Mouse (Mus musculus): ENCODE results near the gene Nono. TPM values are rescaled to one million over a fixed set of nuclear protein-coding genes. Genes with fewer than 3 reads are reported as not detected.

Gene Nono
- polyA plus RNA-seq, 1 experiment = 90.6 TPM

- Histone ChIP-seq H3K36me3 (ENCODE audit: control insufficient read depth, insufficient read depth, low read length) (no peaks in the 10 kb centered on the region), H3K4me1 (ENCODE audit: control insufficient read depth, insufficient read depth, low read length) (no peaks in the 10 kb centered on the region), H3K27ac (ENCODE audit: insufficient read depth, low read depth, low read length) (no peak overlapping the region), H3K4me3 (ENCODE audit: insufficient read depth, low read depth, low read length) (no peak overlapping the region), H3K27me3 (replicated peaks; ENCODE audit: control insufficient read depth, insufficient read depth, low read length) (no peaks in the 10 kb centered on the region)
- DNase-seq = peak; percentile 34
- WGBS = 0% methylated on average over 1 of the region's 1 CpGs
- TF ChIP-seq POLR2A (IDR thresholded peaks at IDR 0.05; ENCODE audit: low read depth, low read length) (no peak), CTCF (conservative IDR thresholded peaks at IDR 0.05; ENCODE audit: insufficient read depth, insufficient read length, low read depth, low read length) (peak; percentile 36)
Observed at GRCm38 (mm10) chrX:101427774-101428173, 1.3 kb upstream of the Nono start.

- DNase-seq = no peak
- peak overlapping the region; percentile 100 for H3K27ac ChIP-seq (ENCODE audit: insufficient read depth, low read depth, low read length)
- WGBS = 3% methylated on average over 7 of the region's 7 CpGs
Observed at GRCm38 (mm10) chrX:101428785-101429141, 355 bp upstream of the Nono start.

GRCm38 (mm10) chrX:101429976-101430375 lies 858 bp downstream of the Nono start:
- no peaks in the 10 kb centered on the region for H3K36me3 ChIP-seq (ENCODE audit: control insufficient read depth, insufficient read depth, low read length)
- peak overlapping the region; percentile 51 for H3K27ac ChIP-seq (ENCODE audit: insufficient read depth, low read depth, low read length)
- no peak for DNase-seq
- TF ChIP-seq CTCF (conservative IDR thresholded peaks at IDR 0.05; ENCODE audit: insufficient read depth, insufficient read length, low read depth, low read length) (no peak), POLR2A (IDR thresholded peaks at IDR 0.05; ENCODE audit: low read depth, low read length) (no peak)
- no peaks in the 10 kb centered on the region for H3K27me3 ChIP-seq (replicated peaks; ENCODE audit: control insufficient read depth, insufficient read depth, low read length)
- 4% methylated on average over 14 of the region's 14 CpGs for WGBS
- peak overlapping the region; percentile 65 for H3K4me3 ChIP-seq (ENCODE audit: insufficient read depth, low read depth, low read length)
- no peaks in the 10 kb centered on the region for H3K4me1 ChIP-seq (ENCODE audit: control insufficient read depth, insufficient read depth, low read length)

More at GRCm38 (mm10) chrX:101428785-101429141, 355 bp upstream of the Nono start:
- no peaks in the 10 kb centered on the region for H3K36me3 ChIP-seq (ENCODE audit: control insufficient read depth, insufficient read depth, low read length)
- H3K4me1 ChIP-seq (ENCODE audit: control insufficient read depth, insufficient read depth, low read length) = no peaks in the 10 kb centered on the region
- peak overlapping the region; percentile 93 for H3K4me3 ChIP-seq (ENCODE audit: insufficient read depth, low read depth, low read length)
- TF ChIP-seq POLR2A (IDR thresholded peaks at IDR 0.05; ENCODE audit: low read depth, low read length) (no peak), CTCF (conservative IDR thresholded peaks at IDR 0.05; ENCODE audit: insufficient read depth, insufficient read length, low read depth, low read length) (no peak)
- H3K27me3 ChIP-seq (replicated peaks; ENCODE audit: control insufficient read depth, insufficient read depth, low read length) = no peaks in the 10 kb centered on the region

GRCm38 (mm10) chrX:101448886-101449475 lies 19.9 kb downstream of the Nono start, which contains the start of gene Itgb1bp2:
Gene Itgb1bp2 (plus strand): TSS chrX:101449088.
- DNase-seq = peak; percentile 44
- Histone ChIP-seq H3K36me3 (ENCODE audit: control insufficient read depth, insufficient read depth, low read length) (no peaks in the 10 kb centered on the region), H3K4me3 (ENCODE audit: insufficient read depth, low read depth, low read length) (no peak within 1 kb of the TSS), H3K4me1 (ENCODE audit: control insufficient read depth, insufficient read depth, low read length) (peaks cover 7% of the 10 kb centered on the region; the same call in 1 of the 2 replicates), H3K27me3 (replicated peaks; ENCODE audit: control insufficient read depth, insufficient read depth, low read length) (no peaks in the 10 kb centered on the region), H3K27ac (ENCODE audit: insufficient read depth, low read depth, low read length) (peak within 1 kb of the TSS; percentile 56; the same call in 1 of the 2 replicates)
- TF ChIP-seq CTCF (conservative IDR thresholded peaks at IDR 0.05; ENCODE audit: insufficient read depth, insufficient read length, low read depth, low read length) = no peak
- TF ChIP-seq POLR2A (IDR thresholded peaks at IDR 0.05; ENCODE audit: low read depth, low read length) = no peak
- WGBS = 45% methylated on average over 4 of the region's 4 CpGs

GRCm38 (mm10) chrX:101451147-101451546 lies 22.0 kb downstream of the Nono start:
- no peak for DNase-seq

GRCm38 (mm10) chrX:101451591-101451990 lies 22.5 kb downstream of the Nono start:
- Histone ChIP-seq H3K27me3 (replicated peaks; ENCODE audit: control insufficient read depth, insufficient read depth, low read length) (no peaks in the 10 kb centered on the region), H3K27ac (ENCODE audit: insufficient read depth, low read depth, low read length) (no peak overlapping the region), H3K36me3 (ENCODE audit: control insufficient read depth, insufficient read depth, low read length) (no peaks in the 10 kb centered on the region), H3K4me3 (ENCODE audit: insufficient read depth, low read depth, low read length) (no peak overlapping the region), H3K4me1 (ENCODE audit: control insufficient read depth, insufficient read depth, low read length) (peaks cover 7% of the 10 kb centered on the region; the same call in 1 of the 2 replicates)
- TF ChIP-seq POLR2A (IDR thresholded peaks at IDR 0.05; ENCODE audit: low read depth, low read length) = no peak
- no peak for TF ChIP-seq CTCF (conservative IDR thresholded peaks at IDR 0.05; ENCODE audit: insufficient read depth, insufficient read length, low read depth, low read length)
- 91% methylated on average over 3 of the region's 3 CpGs for WGBS
- no peak for DNase-seq

More at GRCm38 (mm10) chrX:101451147-101451546, 22.0 kb downstream of the Nono start:
- 39% methylated on average over 1 of the region's 1 CpGs for WGBS
- Histone ChIP-seq H3K27ac (ENCODE audit: insufficient read depth, low read depth, low read length) (no peak overlapping the region), H3K4me1 (ENCODE audit: control insufficient read depth, insufficient read depth, low read length) (peaks cover 7% of the 10 kb centered on the region; the same call in 1 of the 2 replicates), H3K27me3 (replicated peaks; ENCODE audit: control insufficient read depth, insufficient read depth, low read length) (no peaks in the 10 kb centered on the region), H3K36me3 (ENCODE audit: control insufficient read depth, insufficient read depth, low read length) (no peaks in the 10 kb centered on the region), H3K4me3 (ENCODE audit: insufficient read depth, low read depth, low read length) (no peak overlapping the region)
- TF ChIP-seq CTCF (conservative IDR thresholded peaks at IDR 0.05; ENCODE audit: insufficient read depth, insufficient read length, low read depth, low read length) (no peak), POLR2A (IDR thresholded peaks at IDR 0.05; ENCODE audit: low read depth, low read length) (no peak)

GRCm38 (mm10) chrX:101472202-101472601 lies 43.1 kb downstream of the Nono start:
- TF ChIP-seq POLR2A (IDR thresholded peaks at IDR 0.05; ENCODE audit: low read depth, low read length) (no peak), CTCF (conservative IDR thresholded peaks at IDR 0.05; ENCODE audit: insufficient read depth, insufficient read length, low read depth, low read length) (no peak)
- DNase-seq = no peak
- Histone ChIP-seq H3K27me3 (replicated peaks; ENCODE audit: control insufficient read depth, insufficient read depth, low read length) (no peaks in the 10 kb centered on the region), H3K4me3 (ENCODE audit: insufficient read depth, low read depth, low read length) (no peak overlapping the region), H3K36me3 (ENCODE audit: control insufficient read depth, insufficient read depth, low read length) (no peaks in the 10 kb centered on the region), H3K27ac (ENCODE audit: insufficient read depth, low read depth, low read length) (no peak overlapping the region), H3K4me1 (ENCODE audit: control insufficient read depth, insufficient read depth, low read length) (no peaks in the 10 kb centered on the region)
- WGBS = 89% methylated on average over 4 of the region's 4 CpGs

All from kidney, adult 2 months (tissue).